Mouse (Mus musculus) G1E-ER4 (cell line): ENCODE data around the gene Evi2b. TPM values are rescaled to one million over a fixed set of nuclear protein-coding genes. Genes with fewer than 3 reads are reported as not detected.

ENCODE experiments used
- GATA1 ChIP-seq: IDR thresholded peaks from one replicate; pipeline ENCODE4 v1.8.0; 2012; ENCODE audit warnings: low read length, inconsistent platforms
- polyA plus RNA-seq: library from polyadenylated mRNA; stranded (reverse); fragments of >175 nt; gene quantifications from 2 replicates; pipeline ENCODE4 v1.2.3, GENCODE M21; 2012

The Evi2b gene
- polyA plus RNA-seq, 1 experiment: 1.4 TPM

DNA sequence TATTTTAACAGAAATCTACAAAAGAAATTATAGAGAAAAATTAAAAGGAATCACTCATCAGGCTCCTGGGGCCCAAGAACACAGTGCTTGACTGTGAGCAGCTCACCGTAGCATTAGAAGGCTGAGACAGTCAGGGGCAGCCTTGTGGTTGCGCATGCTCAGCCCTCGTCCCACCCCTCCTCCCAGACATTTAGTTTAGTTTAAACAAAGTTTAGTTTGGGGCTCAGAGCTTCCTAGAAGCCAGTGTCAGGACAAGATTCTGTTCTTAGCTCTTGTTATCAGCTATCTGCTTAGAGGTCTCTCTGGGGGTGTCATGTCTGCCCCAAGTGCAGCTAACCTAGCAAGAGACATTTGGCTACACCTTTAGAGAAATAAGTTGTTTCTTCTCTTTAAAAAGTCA, 5.0 kb upstream of the Evi2b start:
- TF ChIP-seq GATA1: no peak

DNA sequence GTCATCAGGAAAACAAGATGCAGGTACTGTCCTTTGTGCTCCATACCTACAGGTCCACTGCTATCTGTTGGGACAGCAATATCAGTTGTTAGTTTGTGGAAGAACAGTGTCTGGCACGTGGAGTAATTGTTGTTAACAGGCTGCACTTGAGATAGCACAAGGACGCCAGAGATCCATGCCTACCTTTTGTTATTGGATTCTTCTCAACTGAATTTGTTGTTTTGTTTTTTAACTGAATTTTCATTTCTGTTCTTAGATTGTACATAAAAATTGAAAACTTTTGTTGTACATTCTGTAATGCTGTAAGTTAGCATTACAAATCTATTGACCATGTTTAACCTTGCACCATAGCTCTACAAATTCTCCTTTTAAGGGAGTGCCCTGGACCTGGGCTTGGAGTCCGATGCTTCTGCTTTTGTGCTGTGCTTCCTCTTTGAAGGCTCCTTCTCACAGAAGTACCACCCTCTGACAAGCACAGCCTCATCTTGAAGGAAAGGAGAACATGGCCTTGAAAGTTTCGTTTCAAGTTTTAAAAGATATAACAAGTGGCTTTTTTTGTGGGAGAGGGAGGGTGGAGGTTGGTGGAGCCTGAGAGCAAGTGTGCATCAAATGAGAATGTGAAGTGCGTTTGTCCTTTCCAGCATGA, 4.3 kb upstream of the Evi2b start:
- no peak for TF ChIP-seq GATA1

DNA sequence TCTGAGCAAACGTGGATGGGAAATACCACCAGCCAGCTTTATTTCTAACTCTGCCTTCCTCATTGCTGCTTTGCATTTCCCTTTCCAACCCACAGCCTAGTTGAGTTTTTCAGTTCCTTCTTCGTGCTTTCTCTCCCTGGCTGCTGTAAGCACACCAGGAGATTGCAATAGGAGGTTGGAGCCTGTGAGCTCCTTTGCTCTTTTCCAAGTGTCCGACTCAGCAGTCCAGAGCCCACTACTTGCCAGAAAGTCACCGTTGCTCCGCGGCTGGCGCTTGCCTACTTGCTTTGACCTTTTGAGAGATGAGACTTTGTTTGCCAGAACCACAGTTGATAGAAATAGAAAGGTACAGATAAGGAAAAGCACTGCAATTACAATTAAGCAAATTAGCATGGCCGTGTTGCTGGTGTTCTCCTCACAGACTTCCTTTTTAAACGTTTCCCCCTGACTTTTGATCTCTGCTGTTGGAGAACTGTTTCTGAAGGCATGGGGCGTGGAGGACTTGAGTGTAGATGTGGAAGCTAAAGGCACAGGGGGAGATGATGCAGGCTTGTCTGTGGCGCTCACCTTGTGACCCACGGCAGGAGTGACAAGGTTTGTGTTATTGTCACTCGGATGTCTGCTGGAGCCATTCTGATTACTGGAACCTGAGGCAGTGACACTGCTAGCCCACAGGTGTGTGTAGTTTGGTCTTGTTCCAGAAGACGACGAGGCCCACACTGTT, 3.6 kb upstream of the Evi2b start:
- TF ChIP-seq GATA1: no peak

DNA sequence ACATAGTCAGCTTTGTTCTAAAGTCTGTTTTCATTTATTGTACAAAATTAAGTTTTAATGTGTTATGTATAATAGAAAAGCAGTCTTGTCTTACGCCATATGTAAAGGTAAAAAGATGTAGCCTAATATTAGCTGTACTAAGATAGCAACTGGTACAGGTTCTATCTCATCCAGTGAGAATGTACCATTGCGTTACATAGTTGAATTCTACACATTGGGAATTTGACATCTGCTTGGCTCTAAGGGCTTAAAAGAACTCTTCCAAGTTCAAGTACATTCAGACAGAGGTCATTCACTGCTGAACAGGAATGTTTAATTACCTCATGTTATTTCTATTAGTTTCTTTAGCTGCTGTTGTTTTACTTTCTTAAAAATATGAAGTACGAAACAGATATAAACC, 3.0 kb upstream of the Evi2b start:
- TF ChIP-seq GATA1: no peak

DNA sequence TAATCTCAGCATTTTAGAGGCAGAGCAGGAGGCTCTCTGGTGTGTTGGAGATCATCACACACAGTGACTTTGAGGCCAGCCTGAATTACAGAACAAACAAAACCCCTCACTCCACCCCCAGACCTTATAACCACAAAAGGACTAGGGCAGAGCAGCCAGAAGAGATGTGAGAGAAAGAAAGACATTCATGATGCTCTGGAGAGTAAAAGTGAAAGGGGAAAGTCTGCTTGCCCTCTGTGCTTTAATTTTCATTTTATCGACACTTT, 681 bp upstream of the Evi2b start:
- no peak for TF ChIP-seq GATA1

- TF ChIP-seq GATA1: no peak
Measured at GRCm38 (mm10) chr11:79522944-79523343, 618 bp downstream of the Evi2b start.

DNA sequence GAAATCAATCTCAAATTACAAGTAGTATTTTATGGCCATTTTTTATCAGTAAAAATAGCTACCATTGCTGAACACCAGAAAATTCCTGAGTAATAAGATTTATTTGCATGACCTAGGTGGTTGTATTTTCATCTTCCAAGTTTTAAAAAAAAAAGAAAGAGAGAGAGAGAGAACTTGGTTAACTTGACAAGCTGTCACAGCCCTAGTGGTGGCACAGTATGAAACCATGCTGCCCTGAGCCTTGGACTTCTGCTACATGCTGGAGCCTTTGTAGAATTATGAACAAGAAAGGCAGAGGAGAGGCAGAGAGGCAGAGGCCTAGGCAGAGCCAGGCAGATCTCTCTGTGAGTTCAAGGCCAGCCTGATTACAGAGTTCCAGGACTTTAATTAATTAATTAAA, 1.6 kb downstream of the Evi2b start:
- TF ChIP-seq GATA1: no peak

- no peak for TF ChIP-seq GATA1
Measured at GRCm38 (mm10) chr11:79520772-79521171, 2.8 kb downstream of the Evi2b start.

DNA sequence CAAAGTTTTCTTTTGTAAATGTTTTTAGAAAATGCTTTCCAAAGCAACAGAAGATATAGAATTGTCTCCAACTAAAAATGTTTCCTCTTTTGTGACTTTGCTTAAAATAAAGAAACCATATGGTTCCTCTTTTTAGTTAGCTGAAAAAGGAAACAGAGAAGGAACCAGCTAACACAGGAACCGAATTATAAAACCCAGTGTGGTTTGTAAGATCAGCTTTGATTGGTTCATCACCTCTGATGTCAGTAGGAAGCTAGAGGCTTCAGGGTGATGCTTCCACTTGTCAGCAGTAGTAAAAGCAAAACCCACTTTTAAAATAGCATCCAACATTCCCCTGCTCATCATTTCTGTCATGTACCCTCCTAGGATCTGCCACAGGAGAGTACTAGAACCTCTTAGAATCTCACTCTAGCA, 3.7 kb downstream of the Evi2b start:
- no peak for TF ChIP-seq GATA1

- TF ChIP-seq GATA1: no peak
Measured at GRCm38 (mm10) chr11:79519299-79519698, 4.3 kb downstream of the Evi2b start.

GRCm38 (mm10) chr11:79515798-79516197, 7.8 kb downstream of the Evi2b start:
- TF ChIP-seq GATA1: no peak

- TF ChIP-seq GATA1: no peak
Measured at GRCm38 (mm10) chr11:79515331-79515730, 8.2 kb downstream of the Evi2b start.

- no peak for TF ChIP-seq GATA1
Measured at GRCm38 (mm10) chr11:79511970-79512369, 11.6 kb downstream of the Evi2b start.

- TF ChIP-seq GATA1: no peak
Measured at GRCm38 (mm10) chr11:79504506-79504905, 19.1 kb downstream of the Evi2b start.

GRCm38 (mm10) chr11:79503845-79504244, 19.7 kb downstream of the Evi2b start, which contains the start of gene Omg:
Omg (minus strand) TSS chr11:79504084.
- TF ChIP-seq GATA1: no peak

- TF ChIP-seq GATA1: no peak
Measured at GRCm38 (mm10) chr11:79502917-79503316, 20.6 kb downstream of the Evi2b start.
